Mouse (Mus musculus) MEL (cell line): ENCODE results near the gene Dnajb8.

Experiments
- BHLHE40 ChIP-seq: IDR thresholded peaks from 2 replicates; pipeline ENCODE4 v1.6.1; 2012; ENCODE audit warnings: low read depth, mild to moderate bottlenecking, inconsistent platforms, low read length, improper control_type of control experiment, borderline replicate concordance
- CHD2 ChIP-seq: IDR thresholded peaks from 2 replicates; pipeline ENCODE4 v1.6.1; 2011; ENCODE audit warnings: low read length, improper control_type of control experiment
- CTCF ChIP-seq, 3 experiments: IDR thresholded peaks in 2 of 3; conservative IDR thresholded peaks in 1 of 3; 2 replicates each; pipeline ENCODE4 v1.5.1; 2011 to 2012; ENCODE audit warnings: low read length in 3 of 3, low read depth in 2 of 3, mild to moderate bottlenecking in 2 of 3, improper control_type of control experiment in 1 of 3, inconsistent platforms in 1 of 3, mixed read lengths in 1 of 3, moderate library complexity in 1 of 3; ENCODE audit not compliant: control insufficient read depth in 1 of 3, insufficient read depth in 1 of 3, poor library complexity in 1 of 3, severe bottlenecking in 1 of 3
- EP300 ChIP-seq, 2 experiments: IDR thresholded peaks; 2 replicates each; pipeline ENCODE4 v1.6.1; 2011; ENCODE audit warnings: improper control_type of control experiment in 2 of 2, low read length in 2 of 2, low read depth in 1 of 2, mild to moderate bottlenecking in 1 of 2
- ETS1 ChIP-seq: IDR thresholded peaks from 2 replicates; pipeline ENCODE4 v1.6.1; 2012; ENCODE audit warnings: low read depth, mild to moderate bottlenecking, inconsistent platforms, low read length, improper control_type of control experiment, moderate library complexity
- GATA1 ChIP-seq: IDR thresholded peaks from 2 replicates; pipeline ENCODE4 v1.6.1; 2011; ENCODE audit warnings: low read depth, low read length, improper control_type of control experiment
- MAX ChIP-seq: IDR thresholded peaks from 2 replicates; pipeline ENCODE4 v1.6.1; 2011; ENCODE audit warnings: low read length, improper control_type of control experiment
- NRF1 ChIP-seq: IDR thresholded peaks from 2 replicates; pipeline ENCODE4 v1.6.1; 2014; ENCODE audit warnings: low read depth, mild to moderate bottlenecking, inconsistent platforms, low read length, improper control_type of control experiment, moderate library complexity; ENCODE audit not compliant: poor library complexity, insufficient read depth, severe bottlenecking
- POLR2A ChIP-seq, 2 experiments: IDR thresholded peaks; 2 replicates each; pipeline ENCODE4 v1.6.1; 2011 to 2012; ENCODE audit warnings: low read length in 2 of 2, mild to moderate bottlenecking in 2 of 2, control low read depth in 1 of 2, improper control_type of control experiment in 1 of 2, low read depth in 1 of 2, moderate library complexity in 1 of 2; ENCODE audit not compliant: control insufficient read depth in 1 of 2, insufficient read depth in 1 of 2, poor library complexity in 1 of 2
- POLR2AphosphoS2 ChIP-seq: IDR thresholded peaks from 2 replicates; pipeline ENCODE4 v1.6.1; 2011; ENCODE audit warnings: low read length, improper control_type of control experiment
- SMC3 ChIP-seq: IDR thresholded peaks from 2 replicates; pipeline ENCODE4 v1.6.1; 2011; ENCODE audit warnings: low read depth, low read length, improper control_type of control experiment
- TAL1 ChIP-seq: IDR thresholded peaks from 2 replicates; pipeline ENCODE4 v1.6.1; 2012; ENCODE audit warnings: mild to moderate bottlenecking, inconsistent platforms, low read length, moderate library complexity, mixed read lengths
- USF1 ChIP-seq: IDR thresholded peaks from 2 replicates; pipeline ENCODE4 v1.6.1; 2014; ENCODE audit warnings: low read depth, mild to moderate bottlenecking, inconsistent platforms, low read length, improper control_type of control experiment, moderate library complexity
- ZKSCAN1 ChIP-seq: IDR thresholded peaks from 2 replicates; pipeline ENCODE4 v1.6.1; 2012; ENCODE audit warnings: low read depth, mild to moderate bottlenecking, inconsistent platforms, low read length, improper control_type of control experiment, moderate library complexity

DNA sequence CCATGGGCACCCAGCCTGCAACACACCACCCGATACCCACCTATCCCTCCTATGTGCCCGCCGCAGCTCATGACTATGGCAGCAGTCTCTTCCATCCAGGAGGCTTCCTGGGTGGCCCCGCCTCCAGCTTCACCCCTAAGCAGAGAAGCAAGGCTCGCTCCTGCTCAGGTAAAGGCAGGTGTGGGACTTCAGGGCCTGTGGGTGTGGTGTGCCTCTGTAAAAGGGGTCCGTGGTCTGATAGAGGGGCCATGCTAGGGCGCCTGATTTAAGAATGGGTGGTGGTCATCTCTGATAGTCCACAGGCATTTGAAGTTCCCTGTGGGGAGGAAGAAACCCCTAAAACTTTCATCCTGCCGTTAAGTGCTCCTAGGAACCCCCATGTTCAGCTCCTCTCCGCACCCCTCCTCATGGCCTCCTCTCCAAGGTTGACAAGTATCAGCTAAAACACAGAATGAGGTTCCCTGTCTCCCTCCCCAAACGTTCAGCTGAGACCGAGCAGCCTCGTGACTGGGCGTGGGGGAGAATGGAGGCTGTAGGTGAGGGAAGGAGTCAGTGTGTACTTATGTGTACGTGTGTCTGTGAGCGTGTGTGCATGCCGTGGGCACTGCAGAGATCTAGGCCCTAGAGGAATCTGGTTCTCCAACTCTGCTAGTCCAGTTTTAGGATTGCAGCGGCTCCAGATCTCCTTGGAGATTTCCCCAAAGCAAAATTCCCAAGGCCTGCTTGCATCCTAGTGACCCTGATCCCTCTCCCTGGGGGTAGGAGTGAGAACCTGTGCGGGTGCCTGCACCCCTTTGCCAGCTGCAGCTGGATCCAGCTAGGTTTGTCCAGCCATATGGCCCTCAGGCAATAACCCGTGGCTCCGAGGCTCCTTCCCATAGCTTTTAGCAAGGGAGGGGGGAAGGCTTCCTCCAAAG lies 21.1 kb upstream of the Dnajb8 start:
- TF ChIP-seq CTCF (IDR thresholded peaks at IDR 0.05 in 2 of 3, conservative IDR thresholded peaks at IDR 0.05 in 1 of 3; ENCODE audit: control insufficient read depth in 1 of 3, insufficient read depth in 1 of 3, low read depth in 2 of 3, low read length in 3 of 3, poor library complexity in 1 of 3, severe bottlenecking in 1 of 3) (no peak), EP300 (IDR thresholded peaks at IDR 0.05; ENCODE audit: low read depth in 1 of 2, low read length in 2 of 2) (no peak), CHD2 (no peak), POLR2A (IDR thresholded peaks at IDR 0.05; ENCODE audit: control insufficient read depth in 1 of 2, insufficient read depth in 1 of 2, low read depth in 1 of 2, low read length in 2 of 2, poor library complexity in 1 of 2) (no peak), TAL1 (no peak), USF1 (no peak), SMC3 (no peak), ETS1 (no peak), BHLHE40 (no peak), NRF1 (no peak), ZKSCAN1 (no peak), MAX (no peak), GATA1 (no peak), POLR2AphosphoS2 (no peak)
